Mouse (Mus musculus): Measurements from ENCODE around the gene Twistnb.
A peak's percentile ranks its signal among the peaks of the same experiment; 100 is the strongest.

The Twistnb gene

GRCm38 (mm10) chr12:33411580-33412151, 17.8 kb upstream of the Twistnb start:
- no peaks in the 10 kb centered on the region for H3K27me3 ChIP-seq (ENCODE audit: insufficient read depth, low read length)
- H3K36me3 ChIP-seq (ENCODE audit: insufficient read depth, low read length) = no peaks in the 10 kb centered on the region
- TF ChIP-seq POU5F1 (IDR thresholded peaks at IDR 0.05; ENCODE audit: borderline replicate concordance, low read length) = no peak
- no peak for TF ChIP-seq NANOG (IDR thresholded peaks at IDR 0.05; ENCODE audit: borderline replicate concordance, low read length)
- TF ChIP-seq CTCF (conservative IDR thresholded peaks at IDR 0.05; ENCODE audit: low read length) = peak; percentile 36
- no peak overlapping the region for H3K4me3 ChIP-seq (replicated peaks; ENCODE audit: low read length)
- no peaks in the 10 kb centered on the region for H3K4me1 ChIP-seq (replicated peaks; ENCODE audit: low read depth, low read length)
- H3K9me3 ChIP-seq (ENCODE audit: low read length) = no peaks in the 10 kb centered on the region

GRCm38 (mm10) chr12:33424329-33424728, 5.1 kb upstream of the Twistnb start:
- H3K27me3 ChIP-seq (ENCODE audit: insufficient read depth, low read length) = no peaks in the 10 kb centered on the region
- no peaks in the 10 kb centered on the region for H3K36me3 ChIP-seq (ENCODE audit: insufficient read depth, low read length)
- no peak for TF ChIP-seq NANOG (IDR thresholded peaks at IDR 0.05; ENCODE audit: borderline replicate concordance, low read length)
- no peak for TF ChIP-seq POU5F1 (IDR thresholded peaks at IDR 0.05; ENCODE audit: borderline replicate concordance, low read length)
- peak; percentile 56 for TF ChIP-seq CTCF (conservative IDR thresholded peaks at IDR 0.05; ENCODE audit: low read length)
- H3K4me1 ChIP-seq (replicated peaks; ENCODE audit: low read depth, low read length) = peaks cover 43% of the 10 kb centered on the region
- H3K4me3 ChIP-seq (replicated peaks; ENCODE audit: low read length) = no peak overlapping the region
- H3K9me3 ChIP-seq (ENCODE audit: low read length) = no peaks in the 10 kb centered on the region

- TF ChIP-seq NANOG (IDR thresholded peaks at IDR 0.05; ENCODE audit: borderline replicate concordance, low read length) (peak; percentile 48; the same call in 1 of the 2 replicates), CTCF (conservative IDR thresholded peaks at IDR 0.05; ENCODE audit: low read length) (no peak), POU5F1 (IDR thresholded peaks at IDR 0.05; ENCODE audit: borderline replicate concordance, low read length) (peak; percentile 47; the same call in 1 of the 2 replicates)
- Histone ChIP-seq H3K9me3 (ENCODE audit: low read length) (no peaks in the 10 kb centered on the region), H3K27me3 (ENCODE audit: insufficient read depth, low read length) (no peaks in the 10 kb centered on the region), H3K4me3 (replicated peaks; ENCODE audit: low read length) (no peak overlapping the region), H3K4me1 (replicated peaks; ENCODE audit: low read depth, low read length) (peaks cover 61% of the 10 kb centered on the region), H3K36me3 (ENCODE audit: insufficient read depth, low read length) (no peaks in the 10 kb centered on the region)
These were observed 2.1 kb upstream of the Twistnb start for GRCm38 (mm10) chr12:33427293-33427692.

GRCm38 (mm10) chr12:33427726-33428125, 1.7 kb upstream of the Twistnb start:
- H3K4me3 ChIP-seq (replicated peaks; ENCODE audit: low read length) = no peak overlapping the region
- no peaks in the 10 kb centered on the region for H3K36me3 ChIP-seq (ENCODE audit: insufficient read depth, low read length)
- no peaks in the 10 kb centered on the region for H3K27me3 ChIP-seq (ENCODE audit: insufficient read depth, low read length)
- TF ChIP-seq NANOG (IDR thresholded peaks at IDR 0.05; ENCODE audit: borderline replicate concordance, low read length) (no peak), POU5F1 (IDR thresholded peaks at IDR 0.05; ENCODE audit: borderline replicate concordance, low read length) (no peak), CTCF (conservative IDR thresholded peaks at IDR 0.05; ENCODE audit: low read length) (no peak)
- H3K9me3 ChIP-seq (ENCODE audit: low read length) = no peaks in the 10 kb centered on the region
- peaks cover 66% of the 10 kb centered on the region for H3K4me1 ChIP-seq (replicated peaks; ENCODE audit: low read depth, low read length)

GRCm38 (mm10) chr12:33433812-33434211, 4.4 kb downstream of the Twistnb start:
- TF ChIP-seq NANOG (IDR thresholded peaks at IDR 0.05; ENCODE audit: borderline replicate concordance, low read length) (no peak), CTCF (conservative IDR thresholded peaks at IDR 0.05; ENCODE audit: low read length) (no peak), POU5F1 (IDR thresholded peaks at IDR 0.05; ENCODE audit: borderline replicate concordance, low read length) (no peak)
- peaks cover 45% of the 10 kb centered on the region for H3K4me1 ChIP-seq (replicated peaks; ENCODE audit: low read depth, low read length)
- no peaks in the 10 kb centered on the region for H3K27me3 ChIP-seq (ENCODE audit: insufficient read depth, low read length)
- H3K4me3 ChIP-seq (replicated peaks; ENCODE audit: low read length) = no peak overlapping the region
- no peaks in the 10 kb centered on the region for H3K9me3 ChIP-seq (ENCODE audit: low read length)
- peaks cover 36% of the 10 kb centered on the region for H3K36me3 ChIP-seq (ENCODE audit: insufficient read depth, low read length)

- Histone ChIP-seq H3K36me3 (ENCODE audit: insufficient read depth, low read length) (peaks cover 45% of the 10 kb centered on the region), H3K4me3 (replicated peaks; ENCODE audit: low read length) (no peak overlapping the region), H3K27me3 (ENCODE audit: insufficient read depth, low read length) (no peaks in the 10 kb centered on the region), H3K4me1 (replicated peaks; ENCODE audit: low read depth, low read length) (peaks cover 41% of the 10 kb centered on the region), H3K9me3 (ENCODE audit: low read length) (no peaks in the 10 kb centered on the region)
- TF ChIP-seq POU5F1 (IDR thresholded peaks at IDR 0.05; ENCODE audit: borderline replicate concordance, low read length) (no peak), CTCF (conservative IDR thresholded peaks at IDR 0.05; ENCODE audit: low read length) (peak; percentile 71)
These were observed 5.3 kb downstream of the Twistnb start for GRCm38 (mm10) chr12:33434758-33435157.

GRCm38 (mm10) chr12:33455418-33455817, 26.0 kb downstream of the Twistnb start:
- Histone ChIP-seq H3K4me1 (replicated peaks; ENCODE audit: low read depth, low read length) (peaks cover 7% of the 10 kb centered on the region), H3K27me3 (ENCODE audit: insufficient read depth, low read length) (0 out of 2 replicates have a peak, but pooled peaks cover 9% of the 10 kb centered on the region), H3K36me3 (ENCODE audit: insufficient read depth, low read length) (no peaks in the 10 kb centered on the region), H3K4me3 (replicated peaks; ENCODE audit: low read length) (no peak overlapping the region), H3K9me3 (ENCODE audit: low read length) (peaks cover 18% of the 10 kb centered on the region)
- no peak for TF ChIP-seq NANOG (IDR thresholded peaks at IDR 0.05; ENCODE audit: borderline replicate concordance, low read length)
- no peak for TF ChIP-seq POU5F1 (IDR thresholded peaks at IDR 0.05; ENCODE audit: borderline replicate concordance, low read length)
- TF ChIP-seq CTCF (conservative IDR thresholded peaks at IDR 0.05; ENCODE audit: low read length) = no peak

- Histone ChIP-seq H3K27me3 (ENCODE audit: insufficient read depth, low read length) (0 out of 2 replicates have a peak, but pooled peaks cover under 1% of the 10 kb centered on the region), H3K36me3 (ENCODE audit: insufficient read depth, low read length) (no peaks in the 10 kb centered on the region), H3K4me3 (replicated peaks; ENCODE audit: low read length) (no peak overlapping the region), H3K9me3 (ENCODE audit: low read length) (peaks cover 21% of the 10 kb centered on the region), H3K4me1 (replicated peaks; ENCODE audit: low read depth, low read length) (no peaks in the 10 kb centered on the region)
- TF ChIP-seq POU5F1 (IDR thresholded peaks at IDR 0.05; ENCODE audit: borderline replicate concordance, low read length) (no peak), CTCF (conservative IDR thresholded peaks at IDR 0.05; ENCODE audit: low read length) (no peak), NANOG (IDR thresholded peaks at IDR 0.05; ENCODE audit: borderline replicate concordance, low read length) (no peak)
These were observed 26.8 kb downstream of the Twistnb start for GRCm38 (mm10) chr12:33456242-33456641.

- Histone ChIP-seq H3K4me3 (replicated peaks; ENCODE audit: low read length) (no peak overlapping the region), H3K27me3 (ENCODE audit: insufficient read depth, low read length) (no peaks in the 10 kb centered on the region), H3K4me1 (replicated peaks; ENCODE audit: low read depth, low read length) (peaks cover 7% of the 10 kb centered on the region), H3K36me3 (ENCODE audit: insufficient read depth, low read length) (no peaks in the 10 kb centered on the region), H3K9me3 (ENCODE audit: low read length) (no peaks in the 10 kb centered on the region)
- TF ChIP-seq POU5F1 (IDR thresholded peaks at IDR 0.05; ENCODE audit: borderline replicate concordance, low read length) (no peak), CTCF (conservative IDR thresholded peaks at IDR 0.05; ENCODE audit: low read length) (peak; percentile 48)
These were observed 51.5 kb downstream of the Twistnb start for GRCm38 (mm10) chr12:33480975-33481374.

All from E14TG2a.4 (cell line).